Mouse (Mus musculus): Measurements from ENCODE around the gene Ddo.
A peak's percentile ranks its signal among the peaks of the same experiment; 100 is the strongest.

The Ddo gene

DNA sequence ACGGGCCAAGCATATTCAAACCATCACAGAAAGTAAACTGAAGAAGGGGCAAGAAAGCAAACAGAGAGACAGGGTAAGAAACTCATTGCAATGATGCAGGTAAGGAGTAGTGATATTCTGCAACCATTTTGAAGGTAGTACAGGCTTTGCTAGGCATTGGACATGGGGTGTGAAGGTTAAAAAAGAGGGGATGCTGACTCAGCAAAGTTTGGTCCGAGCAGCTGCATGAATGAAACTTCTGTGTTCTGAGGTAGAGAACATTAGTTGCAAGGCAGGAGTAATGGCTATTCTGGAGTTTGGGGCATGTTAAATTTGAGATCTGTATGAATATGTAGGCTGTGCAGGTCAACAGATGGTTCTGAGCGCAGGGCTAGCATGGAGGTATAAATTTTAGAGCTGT, 35.5 kb downstream of the Ddo start:
- no peak for DNase-seq (ENCODE audit: low spot score)

DNA sequence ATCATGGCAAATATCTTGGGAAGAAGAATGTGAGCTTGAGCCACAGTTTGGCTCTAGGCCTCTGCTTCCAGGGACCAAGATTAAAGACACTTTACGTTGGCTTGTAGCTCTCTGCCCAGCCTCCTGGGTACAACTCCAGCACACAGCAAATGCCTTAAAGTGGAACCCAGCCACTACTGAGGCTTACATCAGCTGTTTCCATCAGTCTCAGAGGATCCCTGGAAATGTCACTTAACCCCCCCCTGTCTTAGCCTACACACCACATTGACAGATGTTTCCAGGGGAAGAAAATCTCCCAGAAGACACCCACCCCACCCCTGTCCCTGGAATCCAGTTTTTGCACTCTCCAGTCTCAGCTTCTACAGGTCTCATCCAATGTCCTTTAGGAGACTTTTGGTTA, 37.1 kb downstream of the Ddo start:
- no peak for DNase-seq (ENCODE audit: low spot score)

DNA sequence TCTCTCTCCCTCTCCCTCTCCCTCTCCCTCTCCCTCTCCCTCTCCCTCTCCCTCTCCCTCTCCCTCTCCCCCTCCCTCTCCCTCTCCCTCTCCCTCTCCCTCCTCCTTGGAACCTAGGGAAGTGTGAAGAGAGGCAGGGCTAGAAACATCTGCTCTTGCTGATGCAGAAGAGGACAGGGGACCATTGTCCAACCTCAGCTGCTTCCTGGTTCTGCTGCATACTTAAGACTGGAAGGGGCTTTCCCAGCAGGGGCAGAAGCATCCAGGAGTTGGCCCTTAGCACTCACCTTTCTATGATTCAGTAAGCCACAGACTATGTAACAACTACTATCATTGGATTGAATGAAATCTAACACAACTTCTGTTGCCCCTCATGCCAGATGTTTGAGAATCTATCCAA, 38.8 kb downstream of the Ddo start:
- DNase-seq (ENCODE audit: low spot score), result no peak

DNA sequence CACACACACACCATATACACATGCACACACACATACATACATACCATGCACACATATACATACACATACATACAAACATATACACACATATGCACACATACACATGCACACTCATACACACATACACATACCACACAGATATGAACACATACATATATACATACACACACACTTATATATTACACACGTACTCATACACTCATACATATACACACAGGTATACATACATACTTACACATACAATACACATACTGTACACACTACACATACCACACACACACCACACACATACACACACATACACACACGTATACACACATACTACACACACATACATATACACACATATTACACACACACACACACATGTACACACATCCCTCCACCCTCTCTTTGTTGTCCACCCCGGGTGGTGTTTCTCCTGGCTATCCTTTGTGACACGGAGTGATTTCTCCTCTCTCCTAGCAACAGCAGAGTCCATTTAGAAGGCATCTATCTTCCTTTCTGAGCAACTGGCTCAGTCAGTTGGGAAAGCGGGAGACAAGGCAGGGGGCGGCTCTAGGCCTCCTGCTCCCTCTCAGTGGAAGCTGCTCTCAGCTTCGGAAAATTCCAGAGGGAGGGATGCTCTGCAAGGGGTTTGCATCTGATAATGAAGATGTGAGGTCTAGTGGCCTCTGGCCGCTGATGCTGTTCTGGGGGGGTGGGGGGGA, 42.9 kb downstream of the Ddo start:
- DNase-seq (ENCODE audit: low spot score), result no peak

DNA sequence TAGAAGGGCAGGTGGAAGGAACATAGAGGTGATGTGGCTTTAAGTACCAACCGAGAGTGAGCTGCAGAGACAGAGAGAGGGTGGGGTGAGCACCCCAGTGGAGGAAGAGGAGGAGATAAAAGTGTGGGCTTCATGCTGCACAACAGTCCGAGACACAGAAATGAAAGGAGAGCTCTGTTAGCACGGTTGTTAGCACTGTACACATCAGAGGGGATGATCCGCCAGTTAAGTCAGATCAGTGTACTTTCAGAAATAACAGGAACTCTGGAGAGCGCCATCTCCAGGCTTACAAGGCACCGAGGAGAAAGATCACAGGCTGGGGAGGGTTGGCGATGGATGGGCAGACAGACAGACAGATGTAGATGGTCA, 43.5 kb downstream of the Ddo start:
- DNase-seq (ENCODE audit: low spot score), result no peak

DNA sequence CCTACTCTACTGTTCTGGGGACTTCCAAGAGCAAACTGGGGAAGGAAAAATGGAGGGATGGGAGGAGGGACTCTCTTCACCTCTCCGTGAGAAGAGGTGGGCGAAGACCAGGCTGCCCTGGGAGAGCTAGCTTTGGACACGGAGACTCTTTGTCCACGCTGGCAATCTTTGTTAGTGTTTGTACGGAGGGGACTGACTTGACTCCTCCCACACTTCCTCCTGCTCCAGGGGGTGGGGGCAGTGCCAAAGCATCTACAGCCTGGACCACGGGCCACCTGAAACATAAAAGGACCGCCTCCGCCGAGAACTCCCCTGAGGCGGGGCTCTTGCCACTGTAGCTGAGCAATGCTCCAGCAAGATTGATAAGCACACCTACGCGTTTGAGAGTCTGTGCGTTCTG, 44.3 kb downstream of the Ddo start:
- peak; percentile 15 for DNase-seq (ENCODE audit: low spot score)

DNA sequence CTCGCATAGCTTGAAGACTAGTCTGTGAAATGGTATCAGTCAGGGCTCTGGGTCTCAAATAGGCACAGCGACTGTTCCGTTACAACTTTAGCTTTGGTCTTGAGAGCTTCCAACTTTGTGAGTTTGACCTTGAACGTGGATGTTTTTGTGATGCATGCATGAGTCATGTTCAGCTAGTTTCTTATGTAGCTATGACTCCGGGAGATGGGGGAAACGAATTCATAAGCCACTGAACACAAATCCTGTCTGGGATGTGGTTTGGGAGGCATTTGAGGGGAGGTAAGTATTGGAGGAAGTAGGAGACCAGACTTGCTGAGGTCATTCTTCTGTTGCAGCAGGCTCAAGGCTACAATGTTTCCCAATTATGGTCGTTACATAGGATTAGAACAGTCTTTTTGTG, 46.1 kb downstream of the Ddo start:
- DNase-seq (ENCODE audit: low spot score), result no peak

DNA sequence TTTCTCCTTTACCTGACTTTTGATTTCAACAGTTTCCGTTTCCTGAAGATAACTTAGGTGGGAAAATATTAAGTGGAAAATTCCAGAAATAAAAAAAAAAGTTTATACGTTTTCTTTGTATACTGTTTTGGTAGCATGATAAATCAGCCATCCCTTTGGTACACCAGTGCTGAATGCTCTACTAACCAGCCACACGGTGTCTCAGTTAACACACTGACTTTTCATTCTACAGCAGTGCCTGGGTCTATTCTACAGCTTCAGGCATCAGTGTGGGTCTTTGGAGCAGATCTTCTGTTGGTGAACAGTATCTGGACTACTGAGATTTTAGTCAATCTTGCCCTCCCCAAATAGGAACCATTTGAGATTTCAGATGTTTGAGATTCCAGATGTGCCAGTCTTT, 48.7 kb downstream of the Ddo start:
- no peak for DNase-seq (ENCODE audit: low spot score)

DNA sequence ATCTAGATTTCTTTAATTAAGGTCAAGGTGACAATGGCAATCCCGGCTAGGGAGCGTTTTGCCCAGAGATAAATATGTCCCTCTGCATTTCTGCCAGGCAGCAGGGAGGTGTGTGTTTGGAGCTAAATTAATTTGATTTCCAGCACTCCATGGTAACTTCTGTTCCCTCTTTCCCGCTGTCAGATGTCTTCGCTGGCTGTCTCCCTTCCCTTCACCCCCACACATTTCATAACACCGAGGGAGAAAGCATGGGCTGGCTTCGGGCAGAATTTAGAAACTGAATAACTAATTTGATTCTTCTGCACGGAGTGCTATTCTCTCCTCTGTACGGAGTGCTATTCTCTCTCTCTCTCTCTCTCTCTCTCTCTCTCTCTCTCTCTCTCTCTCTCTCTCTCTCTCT, 52.7 kb downstream of the Ddo start:
- DNase-seq (ENCODE audit: low spot score), result no peak

DNA sequence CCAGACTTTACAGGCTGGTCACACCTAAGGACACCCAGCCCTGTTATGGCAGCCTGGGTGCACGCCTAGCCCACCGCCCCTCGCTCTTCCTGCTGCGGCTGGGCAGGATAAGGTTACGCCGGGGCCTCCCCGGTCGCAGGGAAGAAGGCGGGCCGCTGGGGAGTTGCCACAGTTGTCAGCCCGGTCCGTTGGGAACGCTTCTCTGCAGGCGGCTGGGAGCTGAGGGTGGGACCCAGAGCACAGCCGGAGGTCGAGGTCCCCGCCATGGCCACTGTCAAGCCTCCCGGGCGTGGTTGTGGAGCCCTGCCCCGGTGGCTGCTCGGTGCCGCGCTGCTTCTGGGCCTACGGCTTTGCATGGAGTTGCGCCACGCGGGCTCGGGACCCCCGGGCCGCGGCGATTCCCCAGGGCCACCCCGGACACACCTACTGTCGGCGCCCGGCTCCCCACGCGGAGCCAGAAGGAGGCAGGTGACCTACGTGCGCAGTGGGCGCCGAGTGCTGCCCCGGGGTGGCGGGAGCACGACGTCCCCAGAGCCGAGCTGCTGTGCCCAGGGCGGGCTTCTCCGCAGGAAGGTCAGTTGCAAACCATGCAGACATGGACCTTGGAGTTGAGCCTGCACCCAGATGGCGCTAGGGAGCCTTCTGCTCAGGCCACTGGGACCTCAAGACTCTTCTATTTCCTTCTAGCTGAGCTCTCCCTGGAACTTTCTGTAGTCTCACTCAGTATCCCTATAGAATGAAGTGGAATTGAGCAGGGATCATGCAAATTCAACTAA, 53.5 kb downstream of the Ddo start, which contains the start of gene Mettl24:
Gene Mettl24 (plus strand): TSS at position 191 of the 776 bp plus-strand sequence.
- peak; percentile 85 for DNase-seq (ENCODE audit: low spot score)

DNA sequence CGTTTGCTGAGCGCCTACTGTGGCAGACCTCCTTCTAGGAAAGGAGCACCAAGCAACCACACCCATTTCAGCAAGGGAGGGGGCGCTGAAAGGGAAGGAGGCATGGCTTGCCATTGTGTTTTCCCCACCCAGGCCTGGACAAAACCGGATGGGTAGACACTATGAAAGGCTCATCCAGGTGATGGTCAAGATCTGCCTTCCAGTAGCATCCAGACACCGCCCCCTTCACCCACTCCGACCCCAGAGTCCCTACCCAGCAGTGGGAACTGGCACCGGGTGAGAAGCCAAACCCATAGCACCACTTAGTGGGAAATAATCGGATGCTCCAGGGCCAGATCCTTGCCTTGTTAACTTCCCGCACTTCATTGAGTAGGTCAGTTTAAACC, 54.0 kb downstream of the Ddo start:
- DNase-seq (ENCODE audit: low spot score), result no peak

DNA sequence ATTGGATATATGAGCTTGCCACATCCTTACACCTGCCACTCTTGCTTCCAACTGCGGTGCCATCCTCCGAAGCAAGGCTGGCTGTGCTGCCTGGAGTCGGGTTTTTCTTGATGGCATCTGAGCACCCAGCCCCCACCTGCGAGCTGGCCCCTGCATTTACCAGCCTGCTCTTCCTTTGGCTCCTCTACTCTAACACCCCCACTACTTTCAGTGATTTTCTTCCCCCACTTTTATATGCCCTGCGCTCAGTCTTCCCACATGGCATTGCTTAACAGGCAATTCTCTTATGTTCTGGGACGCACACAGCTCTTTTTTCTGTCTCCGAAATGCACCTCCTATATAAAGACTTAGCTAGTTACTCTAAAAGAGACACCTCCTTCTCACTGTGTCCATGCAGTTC, 54.5 kb downstream of the Ddo start:
- no peak for DNase-seq (ENCODE audit: low spot score)

DNA sequence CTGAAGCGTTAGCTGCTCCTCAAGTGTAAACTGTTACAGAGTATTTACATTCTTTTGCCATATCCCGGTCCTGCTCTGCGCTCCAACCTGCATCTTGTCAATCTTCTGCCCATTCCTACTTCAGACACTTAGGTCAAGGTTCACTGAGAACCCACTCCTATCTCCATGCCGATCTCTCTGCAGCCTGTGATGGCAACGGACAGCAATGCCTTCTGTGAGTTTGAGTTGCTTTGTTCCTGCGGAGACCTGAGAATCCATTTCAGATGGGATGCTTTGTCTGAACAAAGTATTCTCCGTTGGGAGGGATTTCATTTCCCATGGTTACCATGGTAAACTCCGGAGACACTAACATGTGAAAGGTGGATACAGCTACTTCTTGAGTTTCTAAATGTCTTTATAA, 55.8 kb downstream of the Ddo start:
- DNase-seq (ENCODE audit: low spot score), result peak; percentile 31

DNA sequence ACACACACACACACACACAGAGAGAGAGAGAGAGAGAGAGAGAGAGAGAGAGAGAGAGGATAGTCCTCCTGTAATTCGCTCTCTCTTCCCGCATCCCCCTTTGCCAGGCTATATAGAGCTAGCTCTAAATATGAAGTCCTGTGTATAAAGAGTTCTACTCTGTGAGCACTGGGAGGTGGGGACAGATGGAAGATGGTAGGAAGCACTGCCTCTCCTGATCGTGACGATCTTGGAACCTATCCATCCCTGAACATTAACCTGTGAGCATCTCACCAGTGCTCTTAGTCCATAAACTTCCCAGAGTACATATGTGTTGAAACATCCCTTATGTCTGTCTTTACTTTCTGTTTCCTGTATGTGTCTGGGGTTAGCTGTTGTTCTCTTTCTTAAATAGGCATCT, 57.2 kb downstream of the Ddo start:
- DNase-seq (ENCODE audit: low spot score), result no peak

DNA sequence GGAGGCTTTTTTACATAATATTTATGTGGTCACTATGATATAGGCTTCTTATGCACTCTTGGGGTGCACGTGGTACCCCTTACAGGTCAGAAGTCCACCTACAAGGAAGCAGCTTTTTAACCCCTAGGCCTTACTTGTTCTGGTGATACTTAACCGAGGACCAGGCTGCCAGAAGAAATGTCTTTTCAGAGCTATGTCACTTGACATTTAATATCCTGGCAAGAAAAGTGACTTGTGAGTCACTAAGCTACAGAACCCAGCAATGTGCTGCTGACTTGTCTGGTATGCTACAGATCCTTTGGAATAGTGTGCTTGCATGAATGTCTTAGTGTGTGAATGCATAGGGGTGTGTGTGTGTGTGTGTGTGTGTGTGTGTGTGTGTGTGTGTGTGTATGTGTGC, 57.6 kb downstream of the Ddo start:
- no peak for DNase-seq (ENCODE audit: low spot score)

DNA sequence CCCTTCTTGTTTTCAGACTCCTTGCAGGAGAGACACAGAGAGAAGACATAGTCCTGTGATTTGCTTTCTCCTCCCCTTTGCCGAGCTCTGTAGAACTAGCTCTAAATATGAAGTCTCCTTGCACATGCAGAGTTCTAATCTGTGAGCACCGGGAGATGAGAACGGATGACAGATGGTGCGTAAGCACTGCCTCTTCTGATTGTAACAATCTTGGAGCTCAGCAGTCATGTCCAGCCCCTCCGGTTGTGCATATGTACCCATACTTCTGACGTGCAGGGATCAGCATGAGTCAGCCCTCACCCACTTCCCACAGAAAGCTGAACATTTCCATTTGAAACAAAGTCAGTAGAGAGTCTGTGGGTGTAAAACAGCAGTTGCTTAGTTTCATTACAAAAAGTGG, 58.5 kb downstream of the Ddo start:
- no peak for DNase-seq (ENCODE audit: low spot score)

DNA sequence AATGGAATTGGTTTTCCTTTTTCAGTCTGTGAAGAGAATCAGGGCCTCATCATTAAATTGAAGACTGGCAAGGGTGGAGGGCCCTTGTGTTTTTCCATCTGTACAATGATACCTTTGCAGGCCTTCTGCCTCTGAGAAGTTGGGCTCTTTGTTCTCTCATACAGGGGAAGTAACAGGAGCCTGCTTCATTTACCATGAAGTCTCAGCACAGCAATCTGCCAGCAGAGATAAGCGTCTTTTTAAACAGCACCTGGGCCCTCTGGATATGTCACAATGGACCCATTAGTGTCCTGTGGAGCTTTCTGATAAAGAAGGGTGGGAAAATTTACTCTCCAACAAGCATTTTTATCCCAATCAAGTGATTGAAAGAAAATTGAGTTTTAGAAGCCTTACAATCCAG, 59.1 kb downstream of the Ddo start:
- no peak for DNase-seq (ENCODE audit: low spot score)

DNA sequence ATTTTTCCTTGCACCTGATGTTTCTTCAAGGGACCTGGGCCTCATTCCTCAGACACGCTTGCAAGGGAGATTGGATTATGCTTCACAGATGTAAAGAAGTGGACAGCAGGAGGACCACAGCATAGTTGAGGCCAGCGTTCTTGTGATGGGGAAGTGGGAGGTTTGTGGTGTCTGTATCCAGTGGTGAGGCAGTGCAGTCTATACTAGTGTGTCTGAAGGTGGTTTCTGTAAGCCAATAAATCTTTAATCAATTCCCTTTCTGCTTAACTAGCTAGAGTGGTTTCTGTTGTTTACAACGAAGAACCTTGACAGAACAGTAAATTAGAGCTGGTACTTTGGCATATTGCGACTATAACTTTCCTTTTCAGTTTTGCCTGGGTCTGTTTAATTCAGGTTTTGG, 68.8 kb downstream of the Ddo start:
- DNase-seq (ENCODE audit: low spot score), result no peak

DNA sequence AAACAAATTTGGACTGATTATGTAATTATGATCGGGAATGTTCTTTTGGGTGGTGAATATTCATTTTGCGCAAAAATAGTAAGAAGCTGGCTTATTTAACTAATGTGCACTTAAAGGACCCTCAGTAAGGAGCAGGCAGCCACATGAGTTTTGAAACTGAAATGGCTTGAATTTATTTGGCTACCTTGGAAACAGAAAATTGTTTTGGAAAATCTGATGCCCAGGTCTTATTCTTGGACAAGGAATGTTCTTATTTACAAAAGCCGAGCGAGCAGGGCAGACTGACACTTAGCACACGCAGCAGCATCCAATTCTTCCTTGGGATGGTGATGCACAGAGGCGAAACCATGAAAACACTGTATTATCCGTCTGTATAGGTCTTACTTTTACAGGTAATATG, 81.3 kb downstream of the Ddo start:
- DNase-seq (ENCODE audit: low spot score), result no peak

DNA sequence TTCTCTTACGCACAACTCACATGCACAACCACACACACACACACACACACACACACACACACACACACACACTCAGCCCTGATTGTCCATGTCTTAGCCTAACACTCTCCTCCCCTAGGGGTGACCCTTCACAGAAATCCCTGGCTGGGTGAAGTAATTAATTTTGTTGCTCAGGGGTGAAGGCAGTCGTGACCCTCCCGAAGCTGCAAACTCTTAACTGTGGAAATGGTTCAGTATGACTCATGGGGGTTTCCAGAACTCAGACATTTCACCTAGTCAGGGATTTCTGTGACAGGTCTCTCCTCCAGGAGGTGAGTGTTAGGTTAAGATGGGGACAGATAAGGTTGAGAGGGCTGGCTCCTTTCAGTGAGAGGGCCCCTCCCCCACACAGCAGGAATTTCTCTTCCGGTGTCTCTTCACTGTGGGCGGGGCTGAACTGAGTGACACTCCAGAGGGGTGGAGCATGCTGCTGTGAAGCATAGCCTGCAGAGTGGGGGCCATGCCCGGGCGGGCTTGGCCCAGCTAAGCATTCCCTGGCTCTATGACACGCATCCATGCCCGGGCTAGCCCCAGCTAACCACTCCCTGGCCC, 83.3 kb downstream of the Ddo start:
- peak; percentile 87 for DNase-seq (ENCODE audit: low spot score)

DNA sequence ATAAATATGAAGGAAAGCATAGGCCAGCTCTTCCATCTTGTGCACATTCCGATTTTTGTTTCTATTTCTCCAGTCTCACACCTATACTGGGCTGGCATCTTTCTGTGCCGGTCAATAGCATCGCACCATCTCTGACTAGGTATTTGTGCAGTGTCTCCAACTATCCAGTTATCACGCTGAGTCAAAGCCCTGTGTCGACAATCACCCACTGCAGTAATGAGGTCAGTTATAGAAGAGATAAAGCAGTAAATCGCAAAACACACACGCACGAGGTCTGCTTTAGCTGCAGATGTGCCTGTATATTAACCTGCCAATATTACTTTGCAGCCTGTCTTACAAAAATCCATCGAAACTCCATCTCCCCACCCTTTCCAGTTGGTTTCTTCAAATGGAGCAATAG, 84.0 kb downstream of the Ddo start:
- no peak for DNase-seq (ENCODE audit: low spot score)

DNA sequence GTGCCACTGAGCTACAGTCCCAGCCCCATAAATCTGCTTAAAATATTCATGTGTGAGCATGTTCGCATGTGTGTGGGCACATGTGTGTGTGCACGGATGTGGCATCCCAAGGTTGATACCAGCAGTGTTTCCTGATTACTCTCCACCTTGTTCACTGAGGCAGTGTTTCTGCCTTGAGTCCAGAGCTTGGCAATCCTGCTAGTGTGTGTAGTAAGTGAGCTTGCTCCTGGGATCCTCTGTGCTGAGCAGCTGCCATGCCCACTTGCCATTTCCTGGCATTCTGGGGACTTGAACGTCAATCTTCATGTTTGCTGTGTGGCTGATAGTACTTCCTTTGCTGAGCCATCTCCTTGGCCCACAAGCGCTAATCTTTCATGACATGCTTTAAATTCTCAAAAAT, 85.3 kb downstream of the Ddo start:
- DNase-seq (ENCODE audit: low spot score), result no peak

DNA sequence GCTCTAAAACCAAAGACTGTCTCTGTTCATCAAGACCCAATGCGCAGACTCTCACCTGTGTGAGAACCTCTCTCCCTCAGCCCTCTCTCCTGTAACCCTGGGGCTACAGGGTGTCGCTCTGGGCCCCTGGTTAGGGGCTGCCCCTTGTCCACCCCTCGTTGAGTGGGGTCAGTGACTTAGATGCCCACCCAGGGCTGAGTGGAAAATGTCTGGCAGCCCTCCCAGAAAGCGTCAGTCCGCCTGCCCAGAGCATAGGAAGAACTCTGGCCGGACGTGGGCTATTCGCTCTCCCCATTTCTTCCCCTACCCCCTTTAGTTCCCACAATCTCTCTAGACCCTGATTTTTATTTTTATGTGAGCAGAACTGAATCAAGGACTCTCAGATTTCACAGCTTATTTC, 86.5 kb downstream of the Ddo start:
- no peak for DNase-seq (ENCODE audit: low spot score)

DNA sequence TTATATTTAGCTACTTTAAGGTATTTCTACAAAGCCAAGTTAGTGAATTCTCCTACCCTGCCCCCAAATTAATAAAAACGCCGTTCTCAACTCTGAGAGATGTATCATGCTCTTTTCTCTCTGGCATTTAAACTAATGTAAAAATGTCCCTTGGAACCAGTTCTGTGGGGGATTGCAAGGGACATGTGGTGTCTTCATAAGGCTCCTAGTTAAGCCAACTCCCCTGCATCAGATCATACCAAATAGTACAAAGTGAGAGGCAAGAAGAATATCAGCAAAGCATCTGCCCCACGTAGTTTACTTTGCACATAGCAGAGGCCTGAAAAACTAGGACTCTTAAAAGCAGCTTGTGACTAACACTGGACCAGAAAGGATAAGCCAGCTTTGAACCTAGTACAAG, 86.9 kb downstream of the Ddo start:
- no peak for DNase-seq (ENCODE audit: low spot score)

All from yolk sac, embryonic 10.5 days (tissue).